Mouse (Mus musculus) heart, embryonic 12.5 days (tissue): Measurements from ENCODE around the gene A530084C06Rik. TPM values are rescaled to one million over a fixed set of nuclear protein-coding genes. Genes with fewer than 3 reads are reported as not detected.

Experiments used
- ATAC-seq: fragments of 200-750 bp; cut with Nextera tagmentation; 2 replicates; pipeline ENCODE4 v1.8.0; 2017; ENCODE audit warnings: moderate TSS enrichment, moderate library complexity; ENCODE audit not compliant: insufficient number of reproducible peaks, low FRiP score
- H3K27ac ChIP-seq: fragments of 300-500 bp; sonication (generic); 2 replicates; pipeline ENCODE4 v1.5.1; 2016; ENCODE audit warnings: mild to moderate bottlenecking, moderate library complexity; ENCODE audit not compliant: poor library complexity, severe bottlenecking
- H3K27me3 ChIP-seq: fragments of 300-500 bp; sonication (generic); replicated peaks from 2 replicates; pipeline ENCODE4 v1.6.1; 2016; ENCODE audit warnings: mild to moderate bottlenecking, moderate library complexity
- H3K36me3 ChIP-seq: fragments of 300-500 bp; sonication (generic); 2 replicates; pipeline ENCODE4 v1.6.1; 2016; ENCODE audit warnings: mild to moderate bottlenecking, moderate library complexity
- H3K4me1 ChIP-seq: fragments of 300-500 bp; sonication (generic); replicated peaks from 2 replicates; pipeline ENCODE4 v1.6.1; 2016; ENCODE audit warnings: mild to moderate bottlenecking
- H3K4me2 ChIP-seq: fragments of 300-500 bp; sonication (generic); 2 replicates; pipeline ENCODE4 v1.6.1; 2016; ENCODE audit warnings: mild to moderate bottlenecking, moderate library complexity
- H3K4me3 ChIP-seq: fragments of 300-500 bp; sonication (generic); 2 replicates; pipeline ENCODE4 v1.5.1; 2016; ENCODE audit warnings: mild to moderate bottlenecking
- H3K9ac ChIP-seq: fragments of 300-500 bp; sonication (generic); 2 replicates; pipeline ENCODE4 v1.6.1; 2016; ENCODE audit warnings: mild to moderate bottlenecking, moderate library complexity
- H3K9me3 ChIP-seq: fragments of 300-500 bp; sonication (generic); replicated peaks from 2 replicates; pipeline ENCODE4 v1.6.1; 2016; ENCODE audit warnings: mild to moderate bottlenecking, moderate library complexity
- WGBS: fragments of 180-500 bp; shearing (Covaris S2); methylation state at CpG from one replicate; pipeline ENCODE4 v1.1.7; 2016; 5-methylcytosine and 5-hydroxymethylcytosine counted together
- polyA plus RNA-seq: library from polyadenylated mRNA; unstranded; fragments of >200 nt; fragmentation: Nextera tagmentation; extraction: Ambion mirVana; gene quantifications from 2 replicates; pipeline ENCODE4 v1.2.1, GENCODE M21; 2016

The A530084C06Rik gene
- polyA plus RNA-seq, 1 experiment from 2014 or later = not detected

DNA sequence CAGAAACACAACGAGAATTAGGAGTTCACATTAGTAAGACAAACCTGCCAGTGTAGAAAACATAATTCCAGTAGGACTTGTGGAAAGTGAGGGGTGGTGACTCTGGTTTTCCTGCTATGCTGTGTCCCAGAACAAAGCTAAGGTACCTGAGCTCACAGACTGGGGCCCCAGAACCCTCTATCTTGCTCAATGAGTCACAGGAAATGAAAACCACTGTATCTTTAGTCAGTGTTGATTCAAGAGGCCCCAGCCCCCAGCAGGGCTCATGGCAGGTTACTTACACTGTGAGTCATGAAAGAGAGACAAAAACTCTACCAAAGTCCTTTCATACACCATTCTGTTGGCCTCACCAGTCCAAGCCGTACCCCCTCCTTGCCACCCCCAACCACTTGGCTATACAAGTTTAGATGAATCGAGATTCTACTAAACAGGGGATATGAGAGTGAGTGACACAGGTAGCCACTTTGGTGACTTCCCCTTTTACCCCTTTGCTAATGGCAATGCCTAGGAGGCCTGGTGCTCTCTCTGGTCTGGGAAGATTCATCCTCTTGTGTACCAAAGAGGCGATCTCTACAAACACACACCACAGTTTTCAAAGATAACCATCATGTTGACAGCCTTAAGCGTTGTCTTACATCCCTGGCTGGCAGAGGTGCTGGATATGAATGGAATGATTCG is 8.6 kb upstream of the A530084C06Rik start:
- no peak overlapping the region for H3K4me3 ChIP-seq
- no peaks in the 10 kb centered on the region for H3K36me3 ChIP-seq
- peaks cover 26% of the 10 kb centered on the region for H3K4me1 ChIP-seq
- H3K4me2 ChIP-seq = no peak overlapping the region
- peaks cover 39% of the 10 kb centered on the region for H3K27me3 ChIP-seq
- whole genome bisulfite sequencing = 68% methylated on average over 6 of the region's 6 CpGs
- no peaks in the 10 kb centered on the region for H3K9me3 ChIP-seq
- peak; percentile 71 for ATAC-seq
- H3K9ac ChIP-seq = no peak overlapping the region
- H3K27ac ChIP-seq = no peak overlapping the region

DNA sequence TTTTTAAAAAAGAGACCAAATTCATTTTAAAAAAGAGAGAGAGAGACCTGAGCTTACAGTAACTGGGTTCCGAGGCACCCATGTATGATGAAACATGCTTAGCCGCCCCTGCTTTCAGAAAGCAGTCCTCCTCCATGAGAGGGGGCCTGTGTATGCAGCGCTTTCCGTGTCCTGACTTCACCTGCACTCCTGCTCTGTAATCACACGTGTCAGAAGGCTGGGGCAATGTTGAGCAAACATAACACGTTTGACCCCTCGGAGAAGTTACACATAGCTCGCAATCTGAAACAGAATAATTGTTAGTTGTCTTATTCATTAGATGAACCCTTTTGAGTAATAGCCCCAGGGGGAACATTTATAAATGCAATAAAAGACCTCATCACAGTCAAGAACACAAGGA is 8.0 kb upstream of the A530084C06Rik start:
- Histone ChIP-seq H3K36me3 (no peaks in the 10 kb centered on the region), H3K4me1 (peaks cover 26% of the 10 kb centered on the region), H3K9ac (no peak overlapping the region), H3K27me3 (peaks cover 45% of the 10 kb centered on the region), H3K4me3 (no peak overlapping the region), H3K4me2 (no peak overlapping the region), H3K9me3 (no peaks in the 10 kb centered on the region), H3K27ac (no peak overlapping the region)
- no peak for ATAC-seq
- 72% methylated on average over 8 of the region's 8 CpGs for WGBS

GRCm38 (mm10) chr13:31564394-31564793 is 5.3 kb upstream of the A530084C06Rik start:
- peaks cover 32% of the 10 kb centered on the region for H3K4me1 ChIP-seq
- H3K9ac ChIP-seq = no peak overlapping the region
- no peak overlapping the region for H3K4me3 ChIP-seq
- no peak for ATAC-seq
- 36% methylated on average over 6 of the region's 6 CpGs for WGBS
- H3K4me2 ChIP-seq = no peak overlapping the region; the same call in 1 of the 2 replicates
- H3K36me3 ChIP-seq = no peaks in the 10 kb centered on the region
- H3K27me3 ChIP-seq = peaks cover 58% of the 10 kb centered on the region
- H3K27ac ChIP-seq = no peak overlapping the region
- no peaks in the 10 kb centered on the region for H3K9me3 ChIP-seq

DNA sequence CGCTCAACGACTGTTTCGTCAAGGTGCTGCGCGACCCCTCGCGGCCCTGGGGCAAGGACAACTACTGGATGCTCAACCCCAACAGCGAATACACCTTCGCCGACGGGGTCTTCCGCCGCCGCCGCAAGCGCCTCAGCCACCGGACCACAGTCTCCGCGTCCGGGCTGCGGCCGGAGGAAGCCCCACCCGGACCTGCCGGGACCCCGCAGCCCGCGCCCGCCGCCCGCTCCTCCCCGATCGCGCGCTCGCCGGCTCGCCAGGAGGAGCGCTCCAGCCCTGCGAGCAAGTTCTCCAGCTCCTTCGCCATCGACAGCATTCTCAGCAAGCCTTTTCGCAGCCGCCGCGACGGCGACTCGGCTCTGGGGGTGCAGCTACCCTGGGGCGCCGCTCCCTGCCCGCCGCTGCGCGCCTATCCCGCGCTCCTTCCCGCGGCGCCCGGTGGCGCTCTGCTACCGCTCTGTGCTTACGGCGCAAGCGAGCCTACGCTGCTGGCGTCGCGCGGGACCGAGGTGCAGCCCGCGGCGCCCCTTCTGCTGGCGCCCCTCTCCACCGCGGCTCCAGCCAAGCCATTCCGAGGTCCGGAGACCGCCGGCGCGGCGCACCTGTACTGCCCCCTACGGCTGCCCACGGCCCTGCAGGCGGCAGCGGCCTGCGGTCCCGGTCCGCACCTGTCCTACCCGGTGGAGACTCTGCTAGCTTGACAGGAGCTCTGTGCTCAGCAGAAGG is 449 bp upstream of the A530084C06Rik start:
- Histone ChIP-seq H3K9ac (peak overlapping the region; percentile 46; the same call in 1 of the 2 replicates), H3K4me1 (peaks cover 31% of the 10 kb centered on the region), H3K4me3 (peak overlapping the region; percentile 66), H3K4me2 (peak overlapping the region; percentile 98), H3K27me3 (peaks cover 85% of the 10 kb centered on the region), H3K36me3 (no peaks in the 10 kb centered on the region), H3K9me3 (no peaks in the 10 kb centered on the region), H3K27ac (no peak overlapping the region)
- ATAC-seq = peak; percentile 66
- WGBS = under 1% methylated on average over 92 of the region's 92 CpGs

DNA sequence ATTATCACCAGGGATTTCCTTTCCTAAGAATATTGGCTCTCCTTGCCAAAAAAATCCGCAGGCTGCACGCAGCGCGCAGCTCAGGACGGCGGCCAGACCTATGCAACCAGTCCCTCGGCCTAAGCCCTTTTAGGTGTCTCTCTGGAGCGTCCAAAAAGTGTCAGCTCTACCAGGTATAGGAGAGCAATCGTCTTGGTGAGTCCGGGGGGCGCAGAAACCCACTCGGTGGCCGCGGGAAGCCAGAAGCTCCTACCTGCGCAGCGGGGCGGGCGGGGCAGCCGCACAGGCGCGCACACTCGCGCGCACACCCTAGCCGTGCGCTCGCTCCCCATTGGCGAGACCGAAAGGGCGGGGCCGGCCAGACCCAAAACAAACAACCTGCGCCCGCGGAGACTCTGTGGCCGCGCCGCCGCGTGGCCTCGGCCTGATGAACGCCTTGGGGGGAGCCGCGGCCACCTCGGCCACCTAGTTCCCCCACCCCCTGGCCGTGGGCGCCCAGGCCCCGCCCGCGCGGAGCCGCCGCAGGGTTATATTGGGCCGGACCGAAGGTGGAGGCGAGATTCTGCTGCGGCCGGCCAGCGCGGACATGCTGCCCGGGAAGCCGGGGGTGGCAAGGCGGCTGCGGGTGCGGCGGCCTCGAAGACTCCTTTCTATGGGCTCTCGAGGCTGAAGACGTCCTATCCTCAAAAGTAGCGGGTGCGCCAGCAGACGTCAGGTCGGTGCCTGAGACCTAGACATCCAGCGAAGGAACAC is 1.2 kb downstream of the A530084C06Rik start:
- peak overlapping the region; percentile 42 for H3K9ac ChIP-seq
- WGBS = under 1% methylated on average over 73 of the region's 73 CpGs

DNA sequence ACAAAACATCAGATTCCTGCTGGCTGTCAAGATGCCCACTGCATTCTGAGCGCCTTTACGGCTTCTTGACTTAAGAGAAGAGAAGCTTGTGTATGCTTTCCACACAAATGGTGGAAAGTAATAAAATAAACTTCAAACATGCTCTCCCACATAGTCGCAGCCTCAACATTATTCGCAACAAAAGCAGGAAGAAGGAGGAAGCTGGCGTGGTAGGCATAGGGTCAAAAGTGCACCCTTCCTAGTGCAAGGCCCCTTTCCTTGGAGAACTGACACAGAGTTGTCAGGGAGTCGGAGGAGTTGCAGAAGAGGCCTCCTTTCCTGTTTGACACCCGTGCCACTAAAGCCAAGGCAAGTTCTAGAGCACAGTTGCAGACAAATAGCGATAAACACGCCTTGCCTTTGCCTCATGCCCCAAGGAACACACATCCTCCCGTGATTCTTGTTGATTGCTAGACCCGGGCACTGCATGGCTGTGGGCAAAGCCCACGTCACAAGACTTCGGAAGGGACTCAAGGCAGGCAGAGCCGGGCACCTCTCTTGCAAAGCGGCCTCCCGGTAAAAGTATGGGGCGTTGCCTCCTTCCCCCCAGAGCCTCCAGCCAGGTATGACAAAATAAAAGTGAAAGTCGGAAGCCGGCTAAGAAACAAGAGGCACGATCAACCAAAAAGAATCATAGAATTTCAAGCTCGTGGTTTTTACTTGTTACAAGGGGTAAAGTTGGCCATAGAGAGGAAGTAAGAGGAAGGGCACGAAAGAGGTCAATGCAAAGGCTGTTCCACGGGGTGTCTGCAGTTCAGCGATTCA is 2.0 kb downstream of the A530084C06Rik start:
- 7% methylated on average over 24 of the region's 24 CpGs for WGBS
- Histone ChIP-seq H3K4me3 (peak overlapping the region; percentile 66), H3K9me3 (no peaks in the 10 kb centered on the region), H3K4me2 (peak overlapping the region; percentile 98), H3K36me3 (no peaks in the 10 kb centered on the region), H3K4me1 (peaks cover 28% of the 10 kb centered on the region; the same call in 1 of the 2 replicates), H3K27ac (no peak overlapping the region), H3K27me3 (peaks cover 86% of the 10 kb centered on the region), H3K9ac (peak overlapping the region; percentile 42; the same call in 1 of the 2 replicates)
- 0 out of 2 replicates have a peak, but pooled peaks have one; percentile 14 for ATAC-seq

More for the DNA sequence above, 1.2 kb downstream of the A530084C06Rik start:
- Histone ChIP-seq H3K27me3 (peaks cover 93% of the 10 kb centered on the region), H3K4me1 (peaks cover 28% of the 10 kb centered on the region; the same call in 1 of the 2 replicates), H3K36me3 (no peaks in the 10 kb centered on the region), H3K9me3 (no peaks in the 10 kb centered on the region), H3K4me3 (peak overlapping the region; percentile 66), H3K27ac (no peak overlapping the region), H3K4me2 (peak overlapping the region; percentile 98)
- peak; percentile 54 for ATAC-seq

- Histone ChIP-seq H3K4me1 (peaks cover 28% of the 10 kb centered on the region; the same call in 1 of the 2 replicates), H3K27ac (no peak within 1 kb of the TSS), H3K4me3 (no peak within 1 kb of the TSS), H3K27me3 (peaks cover 72% of the 10 kb centered on the region), H3K36me3 (no peaks in the 10 kb centered on the region), H3K4me2 (peak within 1 kb of the TSS; percentile 98), H3K9ac (no peak within 1 kb of the TSS), H3K9me3 (no peaks in the 10 kb centered on the region)
- no peak for ATAC-seq
- 62% methylated on average over 4 of the region's 4 CpGs for WGBS
These were observed 3.3 kb downstream of the A530084C06Rik start, which contains the start of gene Foxq1 for GRCm38 (mm10) chr13:31555834-31556233. Gene Foxq1 (plus strand): TSS chr13:31556134.

DNA sequence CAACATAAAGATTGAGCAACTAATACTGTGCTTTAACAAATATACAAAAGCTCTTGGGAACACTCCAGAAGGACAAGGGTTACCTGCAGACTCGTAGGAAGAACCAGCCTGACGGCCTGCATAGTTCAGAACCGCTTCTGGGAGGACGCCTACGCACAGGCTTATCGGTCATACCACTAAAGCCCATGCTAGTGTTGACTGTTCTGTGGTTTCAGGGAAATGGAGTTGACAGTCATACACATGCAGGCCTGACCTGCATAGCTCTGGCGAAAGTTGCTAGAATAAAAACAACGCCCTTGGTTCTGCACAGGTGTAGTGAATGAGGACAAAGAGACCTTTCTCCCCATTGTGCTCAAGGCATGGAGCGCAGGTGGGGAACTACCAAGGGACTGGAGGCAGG is 11.5 kb downstream of the A530084C06Rik start:
- no peak overlapping the region for H3K4me3 ChIP-seq
- H3K4me1 ChIP-seq = no peaks in the 10 kb centered on the region
- H3K4me2 ChIP-seq = no peak overlapping the region
- H3K9ac ChIP-seq = no peak overlapping the region
- no peak overlapping the region for H3K27ac ChIP-seq
- H3K27me3 ChIP-seq = no peaks in the 10 kb centered on the region
- no peaks in the 10 kb centered on the region for H3K36me3 ChIP-seq
- ATAC-seq = no peak
- no peaks in the 10 kb centered on the region for H3K9me3 ChIP-seq
- 78% methylated on average over 9 of the region's 9 CpGs for WGBS

GRCm38 (mm10) chr13:31547204-31547603 is 11.9 kb downstream of the A530084C06Rik start:
- no peak overlapping the region for H3K9ac ChIP-seq
- ATAC-seq = no peak
- H3K36me3 ChIP-seq = no peaks in the 10 kb centered on the region
- no peaks in the 10 kb centered on the region for H3K9me3 ChIP-seq
- H3K27ac ChIP-seq = no peak overlapping the region
- H3K27me3 ChIP-seq = no peaks in the 10 kb centered on the region
- no peak overlapping the region for H3K4me2 ChIP-seq
- H3K4me3 ChIP-seq = no peak overlapping the region
- WGBS = 78% methylated on average over 3 of the region's 3 CpGs
- no peaks in the 10 kb centered on the region for H3K4me1 ChIP-seq

DNA sequence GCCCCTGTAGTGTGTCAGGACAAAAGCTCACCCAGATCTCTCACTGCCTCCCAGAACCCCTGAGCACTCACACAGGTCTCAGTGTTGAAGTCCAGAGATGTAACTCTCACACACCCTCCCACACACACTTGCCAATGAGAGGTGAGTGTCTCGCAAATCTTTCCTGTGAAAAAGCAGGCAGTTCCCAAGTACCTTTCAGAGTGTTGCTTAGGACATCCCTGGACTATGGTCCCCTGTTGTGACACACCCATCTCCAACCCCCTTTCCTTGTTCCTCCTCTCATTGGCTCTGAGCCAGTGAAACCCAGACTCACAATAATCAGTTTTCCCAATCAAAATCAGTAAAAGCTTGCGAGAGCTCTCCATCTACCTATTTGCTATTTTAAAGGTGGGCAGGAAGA is 12.3 kb downstream of the A530084C06Rik start:
- Histone ChIP-seq H3K4me3 (no peak overlapping the region), H3K4me2 (no peak overlapping the region), H3K27ac (no peak overlapping the region), H3K9ac (no peak overlapping the region), H3K9me3 (no peaks in the 10 kb centered on the region), H3K4me1 (no peaks in the 10 kb centered on the region), H3K27me3 (no peaks in the 10 kb centered on the region), H3K36me3 (no peaks in the 10 kb centered on the region)
- WGBS = 60% methylated on average over 2 of the region's 2 CpGs
- no peak for ATAC-seq
